8 mouse cellular contexts compared by ENCODE assay signal in genomic region chr7:141434464-141434863, GRCm38 (mm10). TPM values are rescaled to one million over a fixed set of nuclear protein-coding genes. Genes with fewer than 3 reads are reported as not detected.
DNase-seq lines count a peak whose midpoint lies in the region; ATAC-seq and TF ChIP-seq lines count a peak whose summit lies in the region.

No protein-coding gene starts in this region.

- H3K4me1 ChIP-seq in forebrain, embryonic 11.5 days (replicated peaks; ENCODE audit: control insufficient read depth, insufficient read depth, low read length): peaks cover 23% of the 10 kb centered on the region
- peaks cover 37% of the 10 kb centered on the region for H3K4me1 ChIP-seq in intestine, embryonic 15.5 days (replicated peaks)
- H3K4me1 ChIP-seq in liver, embryonic 14.5 days (replicated peaks; ENCODE audit: control insufficient read depth in 2 of 2, insufficient read depth in 2 of 2, low read length in 1 of 2): peaks cover 8 to 24% of the 10 kb centered on the region in 2 experiments

- H3K9ac ChIP-seq in forebrain, embryonic 11.5 days (ENCODE audit: low read length): peak overlapping the region; percentile 65
- H3K9ac ChIP-seq in intestine, embryonic 15.5 days: peak overlapping the region; percentile 56
- H3K9ac ChIP-seq in liver, embryonic 14.5 days (replicated peaks): no peak overlapping the region; the same call in 1 of the 2 replicates

- TF ChIP-seq CTCF in liver, embryonic 14.5 days (IDR thresholded peaks at IDR 0.05; ENCODE audit: low read depth): no peak

- H3K4me3 ChIP-seq in forebrain, embryonic 11.5 days (ENCODE audit: low read depth, low read length): peak overlapping the region; percentile 43
- peak overlapping the region; percentile 36 for H3K4me3 ChIP-seq in intestine, embryonic 15.5 days (replicated peaks)
- peak overlapping the region; percentile 34 to 39 for H3K4me3 ChIP-seq in liver, embryonic 14.5 days (ENCODE audit: insufficient read depth in 1 of 2, low read depth in 2 of 2, low read length in 2 of 2)

- WGBS in forebrain, embryonic 11.5 days: 20% methylated on average over 8 of the region's 8 CpGs
- 10% methylated on average over 8 of the region's 8 CpGs for WGBS in intestine, embryonic 15.5 days
- 39% methylated on average over 8 of the region's 8 CpGs for WGBS in liver, embryonic 14.5 days (ENCODE audit: insufficient replicate concordance)

- H3K27ac ChIP-seq in forebrain, embryonic 11.5 days (ENCODE audit: low read depth, low read length): peak overlapping the region; percentile 64
- no peak overlapping the region for H3K27ac ChIP-seq in intestine, embryonic 15.5 days
- H3K27ac ChIP-seq in liver, embryonic 14.5 days: no peak overlapping the region

- DNase-seq in kidney, adult 11 months: peak; percentile 54
- no peak for DNase-seq in kidney, adult 9 months
- DNase-seq in adrenal gland, postnatal 25 days: peak; percentile 55
- no peak for DNase-seq in forebrain, embryonic 11.5 days (ENCODE audit: low spot score)
- no peak for DNase-seq in liver, embryonic 14.5 days (ENCODE audit: low read depth in 3 of 3, low spot score in 3 of 3)
- peak; percentile 67 to 79 for DNase-seq in right cerebral cortex, postnatal 36 days (ENCODE audit: low spot score in 2 of 2)
- no peak for DNase-seq in gastrocnemius, adult 8-10 months (ENCODE audit: low spot score in 2 of 2)

- no peak for ATAC-seq in forebrain, embryonic 11.5 days (replicated peaks; ENCODE audit: low FRiP score)
- no peak for ATAC-seq in intestine, embryonic 15.5 days
- no peak for ATAC-seq in liver, embryonic 14.5 days (ENCODE audit: insufficient read depth)

- no peaks in the 10 kb centered on the region for H3K9me3 ChIP-seq in forebrain, embryonic 11.5 days (ENCODE audit: control insufficient read depth, low read length)
- no peaks in the 10 kb centered on the region for H3K9me3 ChIP-seq in intestine, embryonic 15.5 days
- H3K9me3 ChIP-seq in liver, embryonic 14.5 days (ENCODE audit: control insufficient read depth, low read length): no peaks in the 10 kb centered on the region

- no peaks in the 10 kb centered on the region for H3K27me3 ChIP-seq in forebrain, embryonic 11.5 days (ENCODE audit: control insufficient read depth, insufficient read depth, low read length)
- no peaks in the 10 kb centered on the region for H3K27me3 ChIP-seq in intestine, embryonic 15.5 days (replicated peaks)
- no peaks in the 10 kb centered on the region for H3K27me3 ChIP-seq in liver, embryonic 14.5 days (ENCODE audit: control insufficient read depth, insufficient read depth, low read length)

- H3K36me3 ChIP-seq in forebrain, embryonic 11.5 days (ENCODE audit: control insufficient read depth, insufficient read depth, low read length): peaks cover 5% of the 10 kb centered on the region; the same call in 1 of the 2 replicates
- peaks cover 28% of the 10 kb centered on the region; the same call in 1 of the 2 replicates for H3K36me3 ChIP-seq in intestine, embryonic 15.5 days
- peaks cover 14% of the 10 kb centered on the region for H3K36me3 ChIP-seq in liver, embryonic 14.5 days (replicated peaks; ENCODE audit: control insufficient read depth, insufficient read depth, low read depth)

- no peak for TF ChIP-seq EP300 in liver, embryonic 14.5 days (IDR thresholded peaks at IDR 0.05; ENCODE audit: low read depth)

- peak overlapping the region; percentile 74 for H3K4me2 ChIP-seq in forebrain, embryonic 11.5 days (ENCODE audit: low read depth, low read length, severe bottlenecking)
- peak overlapping the region; percentile 94 for H3K4me2 ChIP-seq in intestine, embryonic 15.5 days (replicated peaks)
- H3K4me2 ChIP-seq in liver, embryonic 14.5 days (ENCODE audit: low read depth): peak overlapping the region; percentile 86

RNA-seq across cellular contexts. Expression of gene Slc25a22, which starts 3.2 kb away (rescaled TPM):
- total RNA-seq in adrenal gland, postnatal 25 days (2021): 95.6 and 102 TPM in 2 replicates
- polyA plus RNA-seq in forebrain, embryonic 11.5 days (2014; fragmentation: Nextera tagmentation; extraction: Ambion mirVana): 43.2 and 46.0 TPM in 2 replicates
- 28.5 and 33.1 TPM in 2 replicates for polyA plus RNA-seq in intestine, embryonic 15.5 days (2015; fragmentation: Nextera tagmentation; extraction: Ambion mirVana)
- 19.6 and 23.8 TPM in 2 replicates for polyA plus RNA-seq in liver, embryonic 14.5 days (2012; rRNA removed)
- 11.0 and 13.5 TPM in 2 replicates for polyA plus RNA-seq in liver, embryonic 14.5 days (2014; fragmentation: Nextera tagmentation; extraction: Ambion mirVana)
- total RNA-seq in gastrocnemius, adult 8-10 months (2022): 10 to 100 TPM; 14.5 to 19.5 (median 14.7) TPM

RNA-seq across cellular contexts. Expression of gene Cend1, which starts 5.2 kb away (rescaled TPM):
- 0.57 and 1.3 TPM in 2 replicates for total RNA-seq in adrenal gland, postnatal 25 days (2021)
- 4.1 and 5.4 TPM in 2 replicates for polyA plus RNA-seq in forebrain, embryonic 11.5 days (2014; fragmentation: Nextera tagmentation; extraction: Ambion mirVana)
- 3.8 and 3.9 TPM in 2 replicates for polyA plus RNA-seq in intestine, embryonic 15.5 days (2015; fragmentation: Nextera tagmentation; extraction: Ambion mirVana)
- polyA plus RNA-seq in liver, embryonic 14.5 days (2012; rRNA removed): 0.09 TPM in 1 of 2 replicates, not detected in the other
- polyA plus RNA-seq in liver, embryonic 14.5 days (2014; fragmentation: Nextera tagmentation; extraction: Ambion mirVana): not detected in 2 replicates
- under 1 TPM in 2 of 4 experiments, not detected in 2; 0.16 to 0.48 TPM for total RNA-seq in gastrocnemius, adult 8-10 months (2022)

RNA-seq across cellular contexts. Expression of gene Pidd1, which starts 9.4 kb away (rescaled TPM):
- total RNA-seq in adrenal gland, postnatal 25 days (2021): 3.0 and 3.3 TPM in 2 replicates
- 22.3 TPM in 2 replicates for polyA plus RNA-seq in forebrain, embryonic 11.5 days (2014; fragmentation: Nextera tagmentation; extraction: Ambion mirVana)
- polyA plus RNA-seq in intestine, embryonic 15.5 days (2015; fragmentation: Nextera tagmentation; extraction: Ambion mirVana): 7.6 and 9.6 TPM in 2 replicates
- 15.5 and 18.7 TPM in 2 replicates for polyA plus RNA-seq in liver, embryonic 14.5 days (2012; rRNA removed)
- polyA plus RNA-seq in liver, embryonic 14.5 days (2014; fragmentation: Nextera tagmentation; extraction: Ambion mirVana): 6.1 and 9.4 TPM in 2 replicates
- total RNA-seq in gastrocnemius, adult 8-10 months (2022): under 1 TPM; 0.07 to 0.51 (median 0.19) TPM

RNA-seq across cellular contexts. Expression of gene Rplp2, which starts 12.7 kb away (rescaled TPM):
- 917 and 919 TPM in 2 replicates for total RNA-seq in adrenal gland, postnatal 25 days (2021)
- 935 and 968 TPM in 2 replicates for polyA plus RNA-seq in forebrain, embryonic 11.5 days (2014; fragmentation: Nextera tagmentation; extraction: Ambion mirVana)
- 1,378 and 1,526 TPM in 2 replicates for polyA plus RNA-seq in intestine, embryonic 15.5 days (2015; fragmentation: Nextera tagmentation; extraction: Ambion mirVana)
- polyA plus RNA-seq in liver, embryonic 14.5 days (2012; rRNA removed): 328 and 661 TPM in 2 replicates
- 942 and 950 TPM in 2 replicates for polyA plus RNA-seq in liver, embryonic 14.5 days (2014; fragmentation: Nextera tagmentation; extraction: Ambion mirVana)
- total RNA-seq in gastrocnemius, adult 8-10 months (2022): 100 to 1,000 TPM; 719 to 844 (median 773) TPM

RNA-seq across cellular contexts. Expression of gene Gatd1, which starts 20.5 kb away (rescaled TPM):
- 35.6 and 58.9 TPM in 2 replicates for total RNA-seq in adrenal gland, postnatal 25 days (2021)
- 42.9 and 46.6 TPM in 2 replicates for polyA plus RNA-seq in forebrain, embryonic 11.5 days (2014; fragmentation: Nextera tagmentation; extraction: Ambion mirVana)
- polyA plus RNA-seq in intestine, embryonic 15.5 days (2015; fragmentation: Nextera tagmentation; extraction: Ambion mirVana): 47.4 and 49.2 TPM in 2 replicates
- 13.8 and 16.9 TPM in 2 replicates for polyA plus RNA-seq in liver, embryonic 14.5 days (2012; rRNA removed)
- polyA plus RNA-seq in liver, embryonic 14.5 days (2014; fragmentation: Nextera tagmentation; extraction: Ambion mirVana): 8.7 and 10.3 TPM in 2 replicates
- total RNA-seq in gastrocnemius, adult 8-10 months (2022): 1 to 10 TPM; 6.5 to 9.8 (median 7.8) TPM

Comparison
In these comparisons a context has a peak if more than half of its experiments do, and no peak if none do; other contexts are left out.
1. DNase-seq: peak in kidney, adult 11 months (single experiment), adrenal gland, postnatal 25 days (single experiment) and right cerebral cortex, postnatal 36 days (2 of 2); none in kidney, adult 9 months (single experiment), forebrain, embryonic 11.5 days (single experiment), liver, embryonic 14.5 days (0 of 3) and gastrocnemius, adult 8-10 months (0 of 2).
2. Peak in every context shown above with its lines, with median percentiles within 50 percentile points of each other: H3K4me2 ChIP-seq and H3K4me3 ChIP-seq.